Mouse (Mus musculus): Measurements from ENCODE around the gene Pcgf5.

DNA sequence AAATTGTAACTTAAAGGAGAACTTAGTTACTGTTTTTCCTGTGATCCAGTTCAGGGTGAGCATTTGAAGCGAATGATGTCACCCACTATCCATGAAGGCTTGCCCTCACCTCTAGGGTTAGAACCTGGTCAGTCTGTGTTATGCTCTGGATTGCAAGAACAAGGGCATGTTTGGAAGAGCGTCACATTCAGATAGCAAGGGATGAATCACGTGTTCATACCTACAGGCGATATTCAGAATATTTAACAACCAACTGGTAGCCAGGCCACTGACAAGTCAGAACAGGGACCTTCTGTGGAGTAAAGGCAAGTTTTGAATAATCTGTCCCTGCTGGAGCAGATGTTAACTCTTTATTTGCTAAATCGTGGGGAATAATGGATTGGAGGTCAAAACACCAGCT is 14.4 kb downstream of the Pcgf5 start:
- no peak for TF ChIP-seq CTCF (IDR thresholded peaks at IDR 0.05; ENCODE audit: low read depth, low read length)
- TF ChIP-seq POLR2A (IDR thresholded peaks at IDR 0.05; ENCODE audit: insufficient read depth, low read length), result no peak
- no peak for TF ChIP-seq EP300 (IDR thresholded peaks at IDR 0.05; ENCODE audit: insufficient read depth, low read depth, low read length)
